Mouse (Mus musculus) adrenal gland, adult 18-20 months (tissue): ENCODE results near the gene Nrip3. TPM values are rescaled to one million over a fixed set of nuclear protein-coding genes. Genes with fewer than 3 reads are reported as not detected.

Experiments
- DNase-seq, 2 experiments: peaks; one replicate each; pipeline ENCODE4 v3.0.0; 2021 to 2022; ENCODE audit warnings: low spot score in 2 of 2
- long read RNA-seq, 2 experiments: library from polyadenylated mRNA; stranded (forward); transcript quantifications; one replicate each; pipeline ENCODE4 v2.0.0; 2021
- total RNA-seq, 2 experiments: library from RNA; stranded (reverse); gene quantifications; 1 replicate in 1 of 2; 2 replicates in 1 of 2; pipeline ENCODE4 v1.2.3; 2021

Nrip3 gene
- 1 to 10 TPM in 1 of 2 experiments, under 1 TPM in 1; 0.73 to 1.0 TPM for total RNA-seq
- long read RNA-seq, experiment 1, partial matches to known transcripts, result 0 of 4 reads
- long read RNA-seq, experiment 1, other reads (novel, unspliced or antisense), result 0 of 4 reads
- long read RNA-seq, experiment 2, partial matches to known transcripts, result 0 of 3 reads
- long read RNA-seq, experiment 2, other reads (novel, unspliced or antisense), result 0 of 3 reads

DNA sequence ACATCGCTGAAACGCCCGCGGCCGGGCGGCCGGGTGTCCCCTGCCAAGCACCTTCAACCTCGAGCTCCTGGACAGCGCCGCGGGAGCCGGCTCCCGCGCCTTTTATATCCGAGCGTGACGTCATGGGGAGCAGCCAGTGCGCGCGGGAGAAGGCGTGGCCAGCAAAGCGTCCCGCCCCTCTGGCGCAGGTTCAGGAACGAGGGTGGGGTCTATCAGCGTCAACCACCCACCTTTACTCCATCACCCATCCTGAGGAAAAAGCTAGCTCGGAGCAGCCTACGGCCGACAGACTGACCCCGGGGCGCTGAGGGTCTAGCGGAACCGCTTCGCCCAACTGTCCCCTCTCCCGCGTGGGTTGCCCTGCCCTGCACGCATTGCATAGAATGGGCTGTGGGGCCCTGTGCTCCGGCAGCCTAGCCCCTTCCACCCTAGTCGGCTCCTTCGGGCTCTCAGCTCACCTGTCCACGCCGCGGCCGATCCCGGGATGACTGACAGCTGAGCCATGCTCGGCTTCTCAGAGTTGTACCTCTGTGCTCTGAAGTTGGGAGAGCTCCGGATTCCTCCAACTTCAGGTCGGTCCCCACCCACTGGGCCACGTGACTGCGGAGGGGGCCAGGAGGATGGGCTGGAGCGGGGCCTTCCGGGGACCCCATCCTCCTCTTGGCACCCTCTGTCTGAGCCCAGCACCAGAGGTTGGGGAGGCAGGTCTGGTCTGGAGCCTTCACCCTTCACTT, at the start of gene Nrip3:
TSS of gene Nrip3 (minus strand) at position 556 of the 734 bp plus-strand sequence.
- DNase-seq, result peak; percentile 64 to 67

DNA sequence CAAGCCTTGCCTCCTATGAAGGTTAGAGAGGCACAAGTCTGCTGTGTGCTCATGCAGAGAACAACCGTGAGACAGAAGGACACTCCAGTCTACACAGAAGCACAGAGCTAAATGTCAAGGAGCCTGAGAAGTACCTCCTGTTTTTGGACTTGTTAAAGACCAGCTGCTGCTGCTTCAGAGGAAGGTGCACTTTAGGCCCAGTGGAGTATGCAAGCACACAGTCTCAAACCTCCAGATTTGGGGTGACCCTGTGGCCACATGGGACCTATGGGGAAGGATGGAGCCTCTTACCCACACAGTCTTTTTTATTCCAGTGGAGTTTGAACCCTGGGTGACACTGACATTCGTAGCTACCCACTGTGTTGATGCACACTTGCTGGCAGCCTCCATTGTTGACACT, 49.6 kb upstream of the Nrip3 start:
- peak in 1 of 2 experiments; percentile 9 for DNase-seq

DNA sequence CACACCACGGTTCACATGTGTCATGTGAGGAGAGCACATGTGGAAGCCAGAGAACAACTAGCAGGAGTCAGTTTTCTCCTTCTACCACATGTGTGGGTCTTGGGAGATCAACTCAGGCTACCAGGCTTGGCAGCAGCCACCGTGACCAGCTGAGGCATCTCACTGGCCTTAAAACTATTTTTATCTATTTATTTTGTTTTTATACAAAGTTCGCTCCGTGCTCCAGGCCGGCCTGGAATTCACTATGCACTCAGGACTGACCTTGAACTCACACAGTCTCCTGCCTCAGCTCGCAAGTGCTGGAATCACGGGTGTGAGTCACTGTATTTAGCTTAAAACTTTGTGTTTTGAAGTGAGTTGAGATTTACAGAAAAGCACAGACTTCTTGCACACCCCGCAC, 45.1 kb upstream of the Nrip3 start:
- DNase-seq, result peak in 1 of 2 experiments; percentile 19

DNA sequence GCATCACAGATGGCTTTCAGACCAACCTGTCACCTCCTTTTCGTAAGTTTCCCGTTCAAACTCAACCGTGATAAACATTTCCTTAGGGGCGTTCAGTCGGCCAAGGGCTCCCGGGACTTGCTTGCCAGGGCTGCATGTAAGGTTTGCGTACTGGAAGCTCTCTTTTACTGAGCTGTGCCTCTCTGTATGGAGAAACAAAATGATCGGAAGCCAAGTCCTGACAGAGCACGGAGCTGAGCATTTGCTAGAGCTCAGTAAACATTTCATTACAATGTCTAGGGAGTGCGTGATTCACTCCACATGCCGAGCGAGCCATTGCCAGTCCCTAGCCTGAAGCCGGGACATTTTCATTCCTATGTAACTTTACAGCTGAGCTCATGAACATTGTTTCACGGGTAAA, 43.5 kb upstream of the Nrip3 start:
- no peak for DNase-seq

DNA sequence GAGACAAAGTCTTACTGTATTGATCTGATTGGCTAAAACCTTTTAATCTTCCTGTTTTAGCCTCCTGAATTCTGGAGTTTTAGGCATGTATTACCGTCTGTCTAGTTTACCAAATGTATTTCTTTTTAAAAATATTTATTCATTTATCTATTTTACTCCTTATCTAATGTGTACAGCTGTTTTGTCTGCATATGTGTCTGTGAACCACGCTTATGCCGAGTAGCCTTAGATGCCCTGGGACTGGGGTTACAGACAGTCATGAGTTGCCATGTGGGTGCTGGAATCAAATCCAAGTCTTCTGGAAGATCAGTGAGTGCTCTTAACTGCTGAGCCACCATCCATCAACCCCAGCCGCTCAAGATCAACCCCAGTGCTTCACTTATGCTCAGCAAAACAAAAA, 36.8 kb upstream of the Nrip3 start:
- DNase-seq, result no peak

DNA sequence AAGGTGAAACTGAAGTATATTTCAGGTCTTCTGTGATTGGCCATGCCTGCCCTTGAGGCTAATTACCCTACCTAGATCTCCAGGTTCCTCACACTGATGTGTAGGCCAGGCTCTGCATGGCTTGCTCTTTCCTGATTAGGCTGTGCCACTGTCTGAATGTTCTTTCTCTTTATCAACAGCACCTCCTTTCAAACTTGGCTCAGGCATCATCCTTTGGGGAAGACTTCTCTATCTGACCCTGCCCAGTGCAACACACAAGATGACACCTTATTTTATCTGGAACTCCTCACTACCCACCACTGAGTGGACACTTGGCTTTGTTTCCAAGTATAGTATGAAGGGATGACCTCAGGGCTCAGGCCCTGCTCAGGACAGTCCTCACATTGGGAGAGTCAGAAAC, 36.1 kb upstream of the Nrip3 start:
- DNase-seq, result no peak

DNA sequence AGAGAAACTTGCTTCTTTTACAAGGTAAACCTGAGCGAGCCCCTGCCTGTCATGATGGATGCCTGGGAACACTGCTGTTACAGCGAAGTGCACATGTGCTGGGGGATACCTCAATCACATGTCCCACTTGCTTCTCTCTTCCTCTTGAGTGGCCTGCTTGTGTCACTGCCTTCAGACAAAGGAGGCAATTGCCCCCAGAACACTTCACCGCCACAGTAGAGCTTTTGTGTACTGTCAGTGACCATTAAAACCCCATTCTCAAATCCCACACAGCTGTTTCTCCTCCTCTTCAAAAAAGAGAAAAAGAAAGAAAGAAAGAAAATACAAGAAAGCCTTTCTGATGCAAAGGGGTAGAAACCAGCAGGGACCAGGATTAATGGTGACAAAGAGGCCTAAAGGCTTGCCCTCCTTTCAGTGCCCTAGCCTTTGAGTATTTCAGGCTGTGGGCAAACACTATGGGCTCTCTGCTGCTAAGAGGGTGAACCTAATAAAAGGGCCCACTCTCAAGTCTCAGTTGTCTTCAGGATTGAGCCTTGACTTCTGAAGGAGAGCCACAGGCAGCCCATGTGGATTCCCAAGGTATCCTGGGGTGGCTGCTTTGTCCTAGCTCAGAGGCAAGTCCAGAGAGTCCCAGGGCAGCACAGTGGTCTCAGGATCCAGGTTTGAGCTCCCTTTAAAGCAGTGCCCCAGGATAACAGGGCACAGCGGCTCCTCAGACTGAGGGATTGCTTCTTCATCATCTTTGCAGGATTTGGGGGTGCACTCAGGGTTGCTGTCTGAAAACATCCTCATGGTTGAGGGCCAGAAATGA, 31.7 kb upstream of the Nrip3 start:
- no peak for DNase-seq

DNA sequence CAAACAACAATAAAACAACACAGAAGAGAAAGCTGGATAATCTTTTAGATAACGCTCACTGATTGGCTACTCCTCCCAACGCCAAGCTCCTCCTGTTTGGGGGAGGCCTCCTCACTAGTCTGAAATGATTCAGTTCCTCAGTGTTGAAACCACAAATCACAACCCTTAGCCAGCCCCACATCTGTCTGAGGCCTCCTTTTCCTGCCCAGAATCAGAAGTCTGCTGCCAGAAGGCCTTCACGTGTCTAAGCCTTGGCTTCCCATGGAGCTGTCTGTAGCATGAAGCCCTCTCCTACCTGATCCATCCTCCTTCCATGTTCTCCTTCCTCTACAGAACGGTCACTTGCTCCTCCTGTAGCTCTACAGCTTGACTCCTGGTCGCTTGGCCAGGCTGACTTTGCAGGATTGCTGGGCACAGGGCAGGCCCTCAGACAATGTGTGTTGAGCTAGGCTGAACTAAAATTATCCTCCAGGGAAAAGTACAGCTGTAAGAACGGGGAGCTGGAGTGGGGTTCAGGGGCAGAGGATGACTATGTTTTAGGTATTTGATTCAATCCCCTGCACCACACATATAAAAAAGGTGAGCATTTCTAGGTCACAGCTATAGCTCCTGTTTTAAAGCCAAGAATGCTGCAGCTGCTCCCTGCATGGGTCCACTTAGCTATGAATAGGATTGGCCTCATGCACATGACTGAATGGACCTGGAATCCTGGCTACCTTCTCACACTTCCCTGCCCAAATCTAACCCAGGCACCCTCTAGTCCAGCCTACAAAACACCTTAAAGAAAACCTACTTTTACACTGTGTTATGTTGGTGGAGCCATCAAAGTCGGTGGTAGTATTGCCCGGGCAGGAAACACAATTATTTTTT, 26.0 kb upstream of the Nrip3 start:
- no peak for DNase-seq

DNA sequence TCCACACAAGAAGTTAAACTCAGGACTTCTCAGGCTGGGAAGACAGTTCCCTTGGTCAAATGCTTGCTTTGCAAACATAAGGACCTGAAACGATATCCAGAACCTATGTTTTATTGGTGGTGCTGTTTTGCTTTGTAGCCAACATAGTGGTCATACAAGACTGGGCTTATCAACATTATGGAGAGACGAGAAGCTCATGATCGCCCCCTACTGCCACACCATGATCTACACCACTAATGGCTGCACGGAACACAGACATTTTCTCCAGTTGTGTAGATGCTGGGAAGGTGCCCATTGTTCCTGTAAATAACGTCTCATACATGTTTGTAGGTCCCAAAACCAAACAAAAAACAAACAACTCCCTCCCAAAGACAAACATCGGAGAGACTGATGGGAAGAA, 23.0 kb upstream of the Nrip3 start:
- peak; percentile 27 to 37 for DNase-seq

DNA sequence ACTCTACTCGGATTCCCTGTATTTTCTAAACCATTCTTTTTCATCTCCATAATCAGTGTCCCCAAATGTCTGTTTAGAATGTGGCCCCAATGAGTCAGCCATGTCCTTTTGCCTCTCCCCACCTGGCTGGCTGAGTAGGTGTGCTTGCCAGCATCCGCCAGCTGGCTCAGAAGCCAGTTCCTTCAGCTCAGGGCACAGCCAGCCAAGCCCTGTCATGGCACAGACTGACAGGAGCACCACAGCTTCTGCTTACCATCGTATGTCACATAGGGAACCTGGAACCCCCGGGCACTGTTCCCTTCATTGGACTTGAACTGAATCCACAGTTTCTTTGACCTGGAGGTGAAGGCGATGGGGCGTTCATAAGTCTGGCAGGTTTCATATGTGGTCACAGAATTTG, 22.5 kb upstream of the Nrip3 start:
- DNase-seq, result no peak

DNA sequence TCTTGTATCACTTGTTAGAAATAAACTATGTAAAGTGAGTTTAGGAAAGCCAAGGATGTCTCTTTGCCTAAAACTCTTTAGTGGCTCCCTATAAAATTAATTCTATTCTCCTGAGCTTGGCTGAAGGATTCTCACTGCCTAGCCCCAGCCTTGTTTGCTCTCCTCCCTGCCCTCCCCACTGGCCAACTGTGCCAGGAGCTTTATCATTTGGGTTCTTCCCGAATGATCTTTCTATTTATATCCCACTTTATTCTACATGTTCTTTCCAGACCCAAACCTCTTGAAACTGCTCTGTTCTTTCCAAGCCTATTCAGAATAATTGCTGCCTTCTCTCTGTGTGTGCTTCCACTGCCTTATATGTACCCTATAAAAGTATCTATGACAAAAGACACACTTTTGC, 21.7 kb upstream of the Nrip3 start:
- DNase-seq, result no peak

DNA sequence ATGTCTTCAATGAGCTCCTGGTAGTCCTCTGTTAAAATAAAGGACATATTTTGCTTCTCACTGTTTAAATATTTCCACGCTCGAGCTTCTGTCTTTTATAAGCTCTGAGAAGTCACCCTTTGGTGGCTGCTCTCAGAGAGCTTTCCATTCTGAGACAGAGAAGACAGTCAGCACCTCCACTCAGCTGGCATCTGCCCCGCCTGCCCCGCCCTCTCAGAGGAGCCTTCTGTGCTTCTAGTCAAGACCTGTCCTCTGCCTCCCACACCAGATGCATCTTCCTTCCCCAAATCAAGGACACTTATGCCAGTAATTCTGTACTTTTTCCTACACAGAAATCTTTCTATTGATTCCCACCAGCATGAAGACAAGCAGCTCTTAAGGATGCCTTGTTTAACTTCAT, 18.8 kb upstream of the Nrip3 start:
- DNase-seq, result peak in 1 of 2 experiments; percentile 10

DNA sequence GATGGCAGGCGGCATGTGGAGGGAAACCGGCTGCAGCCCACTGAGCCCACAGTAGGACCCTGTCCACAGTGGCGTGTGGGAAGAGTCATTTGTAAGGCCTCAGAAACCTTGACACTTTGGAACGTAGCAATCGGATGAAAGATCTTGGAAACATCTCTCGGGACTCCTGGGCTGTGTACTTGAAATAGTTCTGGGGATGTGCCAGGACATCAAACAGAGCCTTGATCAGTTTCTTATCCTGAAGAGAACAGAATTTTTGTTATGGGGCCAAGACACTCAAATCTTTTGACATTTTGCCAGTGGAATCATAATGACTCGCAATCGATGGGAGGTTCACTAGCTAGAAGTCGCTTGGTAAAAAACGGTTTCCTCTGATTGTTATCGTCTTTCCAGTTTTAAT, 17.3 kb upstream of the Nrip3 start:
- DNase-seq, result peak; percentile 12 to 16

DNA sequence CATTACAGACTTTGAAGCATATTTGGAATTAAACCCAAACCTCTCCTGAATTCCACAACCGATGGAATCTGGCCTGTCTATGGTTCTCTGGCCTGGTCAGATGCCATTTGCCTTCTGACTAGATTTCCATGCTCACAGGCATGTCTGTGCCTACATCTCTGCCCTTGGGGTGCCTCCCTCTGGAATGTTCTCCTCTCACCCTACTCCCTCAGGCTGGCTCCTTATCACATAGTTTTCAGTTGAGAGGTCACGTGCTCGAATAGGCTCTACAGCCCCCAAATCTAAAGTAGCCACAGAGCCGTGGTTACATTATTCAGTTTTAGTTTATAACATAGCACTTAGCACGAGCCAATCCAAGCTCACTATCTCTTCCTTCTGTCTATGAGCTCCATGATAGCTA, 13.7 kb upstream of the Nrip3 start:
- DNase-seq, result peak in 1 of 2 experiments; percentile 3

DNA sequence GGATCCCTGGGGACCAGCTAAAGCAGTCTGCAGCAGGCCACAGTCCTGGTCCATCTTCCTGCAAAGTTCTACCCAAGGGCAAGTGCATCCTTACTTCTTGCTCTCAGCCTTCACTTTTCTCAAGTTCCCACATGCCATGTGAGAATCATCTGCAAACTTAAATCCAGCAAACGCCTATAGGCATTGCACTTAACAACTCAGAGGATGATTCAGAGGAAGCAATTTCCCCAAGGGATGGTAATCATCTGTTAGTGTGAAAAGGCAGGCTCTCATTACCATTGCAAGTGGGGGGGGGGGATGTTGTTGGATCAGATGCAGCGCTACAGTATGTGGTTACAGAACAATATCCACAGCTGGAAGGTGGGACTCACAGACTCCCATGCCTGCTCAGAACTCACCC, 12.7 kb upstream of the Nrip3 start:
- DNase-seq, result no peak

DNA sequence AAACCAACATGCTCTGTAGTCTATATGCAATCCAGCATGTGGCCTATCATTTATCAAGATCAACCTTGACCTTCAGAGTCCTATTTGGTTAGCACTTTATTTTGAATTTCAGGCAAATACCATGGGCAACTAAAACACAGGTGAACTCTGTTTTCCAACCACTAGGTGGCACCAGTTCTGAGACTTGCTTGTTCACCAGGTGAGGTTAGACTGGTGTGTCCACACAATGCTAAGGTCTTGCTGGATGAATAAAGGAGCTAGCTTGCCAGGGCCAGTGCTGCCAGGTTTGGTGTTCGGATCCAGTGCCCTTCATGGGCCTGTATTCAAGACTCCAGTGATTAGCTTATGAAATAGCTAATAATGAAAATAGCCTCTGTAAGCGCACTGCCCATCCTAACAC, 10.9 kb upstream of the Nrip3 start:
- DNase-seq, result peak; percentile 47 to 49

DNA sequence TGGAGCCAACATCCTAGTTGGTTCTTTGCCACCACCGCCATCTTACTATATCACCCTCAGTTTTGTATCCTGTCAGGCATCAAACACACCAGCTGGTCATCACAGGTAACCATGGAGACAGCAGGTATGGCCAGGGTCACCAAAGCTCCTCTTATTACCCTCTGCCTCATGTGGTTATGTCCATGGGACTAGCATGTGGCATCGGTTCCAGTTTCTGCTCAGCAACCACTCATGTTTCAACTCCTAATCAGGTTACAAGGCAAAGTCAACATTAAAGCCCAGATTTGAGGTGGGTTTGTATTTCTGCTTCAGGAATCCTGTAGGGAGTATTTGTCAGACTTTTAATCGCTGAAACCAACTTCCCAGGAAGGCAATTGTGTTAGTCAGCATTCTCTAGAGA, 9.0 kb upstream of the Nrip3 start:
- DNase-seq, result no peak

DNA sequence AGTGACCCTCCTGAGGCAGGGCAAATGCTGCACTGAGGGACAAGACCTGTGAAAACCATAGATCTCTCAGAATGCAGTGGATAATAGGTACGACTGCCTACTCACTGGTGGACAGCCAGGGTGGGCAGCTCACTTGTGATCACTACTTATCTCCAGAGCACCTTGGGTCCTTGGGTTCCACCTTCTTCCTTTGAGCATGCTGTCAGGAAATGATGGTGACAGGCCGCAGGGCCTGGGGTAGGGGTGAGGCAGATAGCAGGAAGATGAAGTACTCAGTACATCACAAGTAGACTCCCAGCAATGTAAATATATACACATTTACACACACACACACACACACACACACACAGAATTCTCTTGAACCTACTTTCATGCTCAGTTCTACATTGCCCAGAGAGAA, 6.0 kb upstream of the Nrip3 start:
- DNase-seq, result no peak

DNA sequence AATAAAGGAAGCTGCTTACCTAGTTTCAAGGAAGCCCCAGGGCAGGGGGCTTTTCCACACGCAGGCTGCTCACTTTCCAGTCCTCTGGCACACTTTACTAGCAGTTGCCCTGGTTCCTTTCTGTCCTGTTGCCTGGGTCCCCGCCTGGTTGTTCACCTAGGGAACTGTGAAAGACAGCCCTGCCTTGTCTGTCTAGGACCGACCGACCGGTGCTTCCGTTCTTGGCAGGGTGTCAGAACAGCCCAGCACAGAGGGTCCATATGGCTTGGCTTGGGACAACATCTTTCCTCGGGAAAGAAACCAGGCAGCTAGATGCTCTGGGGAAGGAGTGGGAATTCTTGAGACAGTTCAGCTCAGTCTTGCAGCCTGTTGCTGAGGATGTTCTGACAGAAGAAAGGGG, 1.5 kb upstream of the Nrip3 start:
- no peak for DNase-seq

DNA sequence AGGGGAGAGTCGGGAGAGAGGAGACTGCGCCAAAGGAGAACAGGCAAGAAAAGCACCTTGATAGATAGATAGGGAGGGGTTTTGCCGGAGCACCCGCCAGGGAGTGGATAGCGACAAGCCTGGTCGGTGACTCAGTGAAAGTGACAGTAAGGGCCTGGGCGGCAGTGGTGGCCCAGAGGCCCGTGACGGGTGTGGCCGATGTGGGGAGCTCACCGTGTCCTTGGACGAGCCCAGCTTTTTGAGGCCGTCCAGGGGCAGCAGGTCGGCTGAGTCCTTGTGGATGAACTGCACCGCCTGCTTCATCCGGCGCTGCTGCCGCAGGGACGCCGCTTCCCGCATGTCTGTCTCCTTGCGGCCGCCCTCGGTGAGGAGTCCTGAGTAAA, 747 bp downstream of the Nrip3 start:
- DNase-seq, result no peak

DNA sequence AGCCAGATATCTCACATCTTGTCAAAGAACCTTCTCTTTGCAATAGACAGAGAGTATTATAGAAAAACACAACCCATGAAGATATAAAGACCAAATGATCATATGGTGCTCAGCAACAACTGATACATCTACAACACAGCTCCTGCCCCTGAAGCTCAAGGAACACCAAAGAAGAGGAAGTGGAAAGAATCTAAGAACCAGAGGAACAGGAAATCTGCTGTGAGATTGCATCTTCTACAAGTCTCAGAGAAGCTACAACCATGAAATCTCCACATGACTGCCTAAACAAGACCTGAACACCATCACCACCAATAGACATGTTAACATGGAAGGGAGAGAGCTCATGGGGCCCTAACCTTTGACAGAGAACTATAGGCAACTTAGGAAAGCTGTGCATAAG, 9.6 kb downstream of the Nrip3 start:
- DNase-seq, result no peak
